Mouse (Mus musculus) hindbrain, embryonic 15.5 days (tissue): ENCODE results near the gene Abhd2. TPM values are rescaled to one million over a fixed set of nuclear protein-coding genes. Genes with fewer than 3 reads are reported as not detected.

Experiments used
- ATAC-seq: fragments of 200-750 bp; cut with Nextera tagmentation; 2 replicates; pipeline ENCODE4 v1.8.0; 2017; ENCODE audit warnings: low read depth, moderate number of reproducible peaks, moderate TSS enrichment; ENCODE audit not compliant: low FRiP score
- H3K27ac ChIP-seq: fragments of 300-500 bp; sonication (generic); replicated peaks from 2 replicates; pipeline ENCODE4 v1.5.1; 2015; ENCODE audit warnings: mild to moderate bottlenecking, inconsistent platforms
- H3K27me3 ChIP-seq: fragments of 300-500 bp; sonication (generic); 2 replicates; pipeline ENCODE4 v1.6.1; 2015; ENCODE audit warnings: control low read depth, inconsistent platforms
- H3K36me3 ChIP-seq: fragments of 300-500 bp; sonication (generic); 2 replicates; pipeline ENCODE4 v1.6.1; 2015; ENCODE audit warnings: control low read depth, inconsistent platforms
- H3K4me1 ChIP-seq: fragments of 300-500 bp; sonication (generic); replicated peaks from 2 replicates; pipeline ENCODE4 v1.6.1; 2015; ENCODE audit warnings: control low read depth, inconsistent platforms
- H3K4me2 ChIP-seq: fragments of 300-500 bp; sonication (generic); 2 replicates; pipeline ENCODE4 v1.6.1; 2015; ENCODE audit warnings: moderate library complexity, mild to moderate bottlenecking, inconsistent platforms
- H3K4me3 ChIP-seq: fragments of 300-500 bp; sonication (generic); 2 replicates; pipeline ENCODE4 v1.5.1; 2015; ENCODE audit warnings: mild to moderate bottlenecking, inconsistent platforms
- H3K9ac ChIP-seq: fragments of 300-500 bp; sonication (generic); 2 replicates; pipeline ENCODE4 v1.6.1; 2015; ENCODE audit warnings: inconsistent platforms
- H3K9me3 ChIP-seq: fragments of 300-500 bp; sonication (generic); 2 replicates; pipeline ENCODE4 v1.6.1; 2016; ENCODE audit warnings: control low read depth, inconsistent platforms
- WGBS: fragments of 180-500 bp; shearing (Covaris S2); methylation state at CpG from one replicate; pipeline ENCODE4 v1.1.7; 2015; 5-methylcytosine and 5-hydroxymethylcytosine counted together
- polyA plus RNA-seq: library from polyadenylated mRNA; unstranded; fragments of >200 nt; fragmentation: Nextera tagmentation; extraction: Ambion mirVana; gene quantifications from 2 replicates; pipeline ENCODE4 v1.2.1, GENCODE M21; 2015

The Abhd2 gene
- 18.9 and 19.8 TPM in 2 replicates for polyA plus RNA-seq

GRCm38 (mm10) chr7:79272789-79273718, at the start of gene Abhd2:
Gene Abhd2, plus strand, starts transcription at chr7:79273199.
- Histone ChIP-seq H3K4me2 (peak within 1 kb of the TSS; percentile 82), H3K27ac (peak within 1 kb of the TSS; percentile 82), H3K36me3 (no peaks in the 10 kb centered on the region), H3K27me3 (no peaks in the 10 kb centered on the region), H3K4me3 (peak within 1 kb of the TSS; percentile 81), H3K4me1 (peaks cover 33% of the 10 kb centered on the region), H3K9ac (peak within 1 kb of the TSS; percentile 73), H3K9me3 (no peaks in the 10 kb centered on the region)
- ATAC-seq: peak; percentile 100
- WGBS: under 1% methylated on average over 54 of the region's 54 CpGs

- Histone ChIP-seq H3K9me3 (no peaks in the 10 kb centered on the region), H3K4me3 (no peak overlapping the region), H3K4me1 (peaks cover 6% of the 10 kb centered on the region; the same call in 1 of the 2 replicates), H3K36me3 (no peaks in the 10 kb centered on the region), H3K9ac (no peak overlapping the region), H3K27me3 (no peaks in the 10 kb centered on the region), H3K27ac (no peak overlapping the region), H3K4me2 (no peak overlapping the region)
- no peak for ATAC-seq
- 86% methylated on average over 8 of the region's 8 CpGs for WGBS
These were observed 47.5 kb upstream of the Abhd2 start for GRCm38 (mm10) chr7:79225477-79225876.

GRCm38 (mm10) chr7:79226172-79226571, 46.8 kb upstream of the Abhd2 start:
- no peaks in the 10 kb centered on the region for H3K27me3 ChIP-seq
- peaks cover 6% of the 10 kb centered on the region; the same call in 1 of the 2 replicates for H3K4me1 ChIP-seq
- H3K4me3 ChIP-seq: no peak overlapping the region
- WGBS: 78% methylated on average over 5 of the region's 5 CpGs
- H3K36me3 ChIP-seq: no peaks in the 10 kb centered on the region
- no peaks in the 10 kb centered on the region for H3K9me3 ChIP-seq
- no peak for ATAC-seq
- no peak overlapping the region for H3K9ac ChIP-seq
- H3K27ac ChIP-seq: no peak overlapping the region
- no peak overlapping the region for H3K4me2 ChIP-seq

GRCm38 (mm10) chr7:79226834-79227486, 46.0 kb upstream of the Abhd2 start:
- Histone ChIP-seq H3K9ac (no peak overlapping the region), H3K4me2 (no peak overlapping the region), H3K9me3 (no peaks in the 10 kb centered on the region), H3K36me3 (no peaks in the 10 kb centered on the region), H3K4me3 (no peak overlapping the region), H3K4me1 (peaks cover 6% of the 10 kb centered on the region; the same call in 1 of the 2 replicates), H3K27me3 (no peaks in the 10 kb centered on the region), H3K27ac (no peak overlapping the region)
- WGBS: 87% methylated on average over 7 of the region's 10 CpGs
- ATAC-seq: no peak

DNA sequence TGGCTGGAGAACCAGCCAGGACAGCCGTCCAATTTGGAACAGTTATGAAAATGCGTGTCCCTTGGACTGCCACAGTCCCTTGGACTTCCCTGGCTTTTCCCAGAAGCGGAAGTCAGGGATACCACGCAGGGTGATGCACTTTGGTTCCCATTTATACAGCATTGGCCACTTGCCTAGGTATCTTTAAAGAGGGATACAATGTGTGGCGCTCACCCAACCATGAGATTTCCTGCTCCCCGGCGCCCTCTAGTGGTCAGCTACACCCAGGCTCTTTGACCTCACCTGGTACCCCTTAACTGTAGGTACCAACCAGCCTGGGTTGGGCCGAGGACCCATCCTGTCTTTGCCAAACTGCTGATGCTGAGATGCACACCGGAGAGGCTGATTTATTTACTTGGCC, 44.5 kb upstream of the Abhd2 start:
- Histone ChIP-seq H3K9ac (no peak overlapping the region), H3K27me3 (no peaks in the 10 kb centered on the region), H3K4me1 (peaks cover 6% of the 10 kb centered on the region; the same call in 1 of the 2 replicates), H3K4me2 (no peak overlapping the region), H3K27ac (no peak overlapping the region), H3K9me3 (no peaks in the 10 kb centered on the region), H3K36me3 (no peaks in the 10 kb centered on the region), H3K4me3 (no peak overlapping the region)
- peak; percentile 77 for ATAC-seq
- WGBS: 24% methylated on average over 9 of the region's 9 CpGs

GRCm38 (mm10) chr7:79231577-79231976, 41.4 kb upstream of the Abhd2 start:
- H3K36me3 ChIP-seq: no peaks in the 10 kb centered on the region
- H3K9me3 ChIP-seq: no peaks in the 10 kb centered on the region
- H3K4me3 ChIP-seq: no peak overlapping the region
- H3K4me1 ChIP-seq: peaks cover 6% of the 10 kb centered on the region; the same call in 1 of the 2 replicates
- no peak overlapping the region for H3K9ac ChIP-seq
- H3K27me3 ChIP-seq: no peaks in the 10 kb centered on the region
- no peak for ATAC-seq
- H3K4me2 ChIP-seq: no peak overlapping the region
- no peak overlapping the region for H3K27ac ChIP-seq
- WGBS: 83% methylated on average over 2 of the region's 2 CpGs

DNA sequence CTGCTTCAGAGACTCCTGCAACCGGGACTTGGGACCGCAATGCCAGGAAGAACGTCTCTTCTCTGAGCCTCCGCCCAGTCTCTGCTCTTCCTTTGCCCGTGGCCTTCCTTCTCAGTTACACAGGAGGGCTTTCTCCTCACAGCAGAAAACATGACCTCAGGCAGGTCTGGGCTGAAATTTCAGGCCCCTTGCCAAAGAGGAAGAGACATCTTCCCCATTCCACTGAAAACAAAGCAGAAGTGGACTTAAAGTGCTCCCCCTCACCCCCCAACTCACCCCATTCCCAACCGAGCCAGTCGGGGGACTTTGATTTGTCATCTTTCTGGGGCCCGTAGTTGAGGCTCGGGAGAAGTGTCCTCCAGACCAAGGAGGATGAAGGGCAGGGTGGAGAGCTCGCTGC, 41.0 kb upstream of the Abhd2 start:
- H3K4me3 ChIP-seq: no peak overlapping the region
- no peak overlapping the region for H3K9ac ChIP-seq
- H3K4me1 ChIP-seq: peaks cover 6% of the 10 kb centered on the region; the same call in 1 of the 2 replicates
- no peaks in the 10 kb centered on the region for H3K9me3 ChIP-seq
- 90% methylated on average over 10 of the region's 10 CpGs for WGBS
- no peaks in the 10 kb centered on the region for H3K36me3 ChIP-seq
- no peak overlapping the region for H3K27ac ChIP-seq
- H3K27me3 ChIP-seq: no peaks in the 10 kb centered on the region
- H3K4me2 ChIP-seq: no peak overlapping the region
- no peak for ATAC-seq

DNA sequence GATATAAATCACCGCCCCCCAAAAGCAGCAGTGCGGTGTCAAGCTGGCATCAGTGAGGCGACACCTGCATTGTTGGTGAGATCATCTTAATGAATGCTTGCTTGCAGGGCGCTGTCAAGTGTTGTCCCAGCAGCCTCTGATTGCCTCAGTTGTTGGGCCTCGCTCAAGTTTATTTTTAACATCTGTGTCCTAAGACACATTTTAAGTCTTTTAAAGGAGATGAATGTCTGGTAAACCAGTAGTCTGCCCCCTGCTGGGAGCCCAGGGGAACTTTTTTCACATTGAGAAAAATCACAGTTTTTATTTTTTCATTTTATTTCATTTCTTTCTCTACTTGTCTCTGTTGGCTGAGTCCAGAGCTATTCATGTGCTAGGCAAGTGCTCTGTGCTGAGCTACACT, 34.3 kb upstream of the Abhd2 start:
- ATAC-seq: no peak
- 83% methylated on average over 5 of the region's 5 CpGs for WGBS

DNA sequence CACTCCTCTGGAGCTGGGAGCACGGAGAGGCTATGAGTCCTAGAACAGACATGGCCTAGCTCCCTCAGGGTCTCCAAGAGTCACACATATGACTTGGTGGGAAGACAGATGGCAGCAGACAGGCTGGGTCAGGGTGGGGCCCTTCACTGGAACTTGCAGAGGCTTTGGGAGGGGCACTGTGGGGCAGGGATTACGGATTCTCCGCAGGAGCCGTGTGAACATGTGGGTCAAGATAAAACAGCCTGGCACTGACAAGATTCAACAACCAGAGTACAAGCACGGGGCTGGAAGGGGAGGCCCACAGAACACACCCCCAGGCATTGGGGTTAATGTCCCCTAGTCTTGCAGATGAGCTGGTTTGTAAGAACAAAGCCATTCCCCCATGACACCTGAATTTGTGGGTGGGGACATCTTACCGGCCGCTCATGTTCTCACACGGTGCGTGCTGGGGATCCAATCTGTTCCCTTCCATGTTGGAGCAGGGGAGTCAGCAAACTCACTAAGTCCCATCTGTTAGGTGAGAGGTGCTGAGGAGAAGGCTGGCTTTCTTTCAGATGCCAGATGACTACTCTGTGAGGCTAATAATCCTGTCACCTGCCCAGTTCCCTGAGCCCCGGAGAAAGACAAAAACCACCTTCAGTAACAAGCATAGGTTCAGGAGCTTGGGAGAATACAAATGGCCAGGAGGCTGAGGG, 30.9 kb upstream of the Abhd2 start:
- Histone ChIP-seq H3K4me2 (no peak overlapping the region), H3K27ac (no peak overlapping the region), H3K36me3 (no peaks in the 10 kb centered on the region), H3K27me3 (no peaks in the 10 kb centered on the region), H3K9me3 (no peaks in the 10 kb centered on the region), H3K4me1 (0 out of 2 replicates have a peak, but pooled peaks cover 8% of the 10 kb centered on the region), H3K4me3 (no peak overlapping the region), H3K9ac (no peak overlapping the region)
- WGBS: 74% methylated on average over 10 of the region's 10 CpGs
- ATAC-seq: no peak

More for the DNA sequence above, 34.3 kb upstream of the Abhd2 start:
- Histone ChIP-seq H3K27ac (no peak overlapping the region), H3K9ac (no peak overlapping the region), H3K4me2 (no peak overlapping the region), H3K36me3 (no peaks in the 10 kb centered on the region), H3K4me3 (no peak overlapping the region), H3K9me3 (no peaks in the 10 kb centered on the region), H3K27me3 (no peaks in the 10 kb centered on the region), H3K4me1 (no peaks in the 10 kb centered on the region)

- no peaks in the 10 kb centered on the region for H3K36me3 ChIP-seq
- no peak overlapping the region for H3K4me2 ChIP-seq
- no peak for ATAC-seq
- H3K9me3 ChIP-seq: no peaks in the 10 kb centered on the region
- whole genome bisulfite sequencing: 70% methylated on average over 4 of the region's 4 CpGs
- peaks cover 20% of the 10 kb centered on the region; the same call in 1 of the 2 replicates for H3K4me1 ChIP-seq
- H3K27ac ChIP-seq: no peak overlapping the region
- H3K27me3 ChIP-seq: no peaks in the 10 kb centered on the region
- no peak overlapping the region for H3K4me3 ChIP-seq
- H3K9ac ChIP-seq: no peak overlapping the region
These were observed 29.8 kb upstream of the Abhd2 start for GRCm38 (mm10) chr7:79243236-79243635.

GRCm38 (mm10) chr7:79246039-79246670, 26.8 kb upstream of the Abhd2 start:
- Histone ChIP-seq H3K9me3 (no peaks in the 10 kb centered on the region), H3K9ac (no peak overlapping the region), H3K36me3 (no peaks in the 10 kb centered on the region), H3K4me2 (peak overlapping the region; percentile 47), H3K27me3 (no peaks in the 10 kb centered on the region), H3K4me1 (peaks cover 20% of the 10 kb centered on the region; the same call in 1 of the 2 replicates), H3K27ac (no peak overlapping the region), H3K4me3 (peak overlapping the region; percentile 20)
- 19% methylated on average over 18 of the region's 18 CpGs for WGBS
- 0 out of 2 replicates have a peak, but pooled peaks have one; percentile 61 for ATAC-seq
